Mouse (Mus musculus): ENCODE measurements around the gene Taar7e.

GRCm38 (mm10) chr10:24008143-24008542, 29.3 kb upstream of the Taar7e start:
- no peak for TF ChIP-seq CTCF (IDR thresholded peaks at IDR 0.05; ENCODE audit: low read depth)
- no peak for TF ChIP-seq EP300 (IDR thresholded peaks at IDR 0.05; ENCODE audit: low read depth)

Data from liver, postnatal 0 days (tissue).